Mouse (Mus musculus) G1E-ER4 (cell line): Measurements from ENCODE around the gene Prkg1. TPM values are rescaled to one million over a fixed set of nuclear protein-coding genes. Genes with fewer than 3 reads are reported as not detected.

ENCODE experiments used
- GATA1 ChIP-seq: IDR thresholded peaks from one replicate; pipeline ENCODE4 v1.8.0; 2012; ENCODE audit warnings: low read length, inconsistent platforms
- polyA plus RNA-seq: library from polyadenylated mRNA; stranded (reverse); fragments of >175 nt; gene quantifications from 2 replicates; pipeline ENCODE4 v1.2.3, GENCODE M21; 2012

Gene Prkg1
- polyA plus RNA-seq, 1 experiment: 0.23 TPM

DNA sequence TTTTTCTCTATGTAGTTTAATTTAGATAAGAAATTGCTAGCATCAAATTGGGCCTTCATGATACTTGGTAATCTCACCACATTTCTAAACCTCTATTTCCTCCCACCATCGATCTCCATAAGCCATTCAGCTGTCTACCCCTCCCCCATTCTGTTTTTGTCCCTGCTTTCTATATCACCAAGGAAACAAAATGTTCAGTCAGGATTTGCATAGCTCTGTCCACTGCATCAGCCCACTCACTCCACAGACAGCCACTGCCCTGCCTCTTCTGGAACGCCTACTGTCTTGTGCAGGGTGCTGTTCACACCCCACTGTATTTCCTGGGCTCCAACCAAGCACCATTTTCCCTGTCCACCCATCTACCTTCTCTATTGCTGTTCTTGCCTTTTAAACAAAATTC lies 874.5 kb downstream of the Prkg1 start:
- TF ChIP-seq GATA1: no peak

GRCm38 (mm10) chr19:30889851-30890250 lies 875.0 kb downstream of the Prkg1 start:
- TF ChIP-seq GATA1: no peak

GRCm38 (mm10) chr19:30861441-30861840 lies 903.4 kb downstream of the Prkg1 start:
- no peak for TF ChIP-seq GATA1

DNA sequence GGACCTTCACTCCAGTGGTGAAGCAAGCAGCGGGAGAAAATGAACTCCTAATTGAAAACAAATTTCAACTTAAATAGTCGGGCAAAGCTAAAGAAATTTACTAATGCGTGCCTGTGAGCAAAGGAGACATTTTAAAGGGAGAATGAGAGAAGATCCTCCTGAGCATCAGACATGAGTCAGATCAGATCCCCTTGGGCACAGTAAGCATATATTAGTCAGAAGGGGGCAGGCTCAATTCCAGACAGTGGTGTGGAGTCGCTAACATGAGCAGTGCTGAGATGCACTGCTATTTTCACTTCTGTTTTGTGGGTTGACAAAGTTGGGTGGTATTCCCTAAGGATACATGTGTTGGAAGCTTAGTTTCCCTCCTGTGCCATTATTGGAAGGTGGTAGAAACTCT lies 913.8 kb downstream of the Prkg1 start:
- TF ChIP-seq GATA1: no peak

- TF ChIP-seq GATA1: no peak
These were observed 919.9 kb downstream of the Prkg1 start for GRCm38 (mm10) chr19:30844916-30845315.

DNA sequence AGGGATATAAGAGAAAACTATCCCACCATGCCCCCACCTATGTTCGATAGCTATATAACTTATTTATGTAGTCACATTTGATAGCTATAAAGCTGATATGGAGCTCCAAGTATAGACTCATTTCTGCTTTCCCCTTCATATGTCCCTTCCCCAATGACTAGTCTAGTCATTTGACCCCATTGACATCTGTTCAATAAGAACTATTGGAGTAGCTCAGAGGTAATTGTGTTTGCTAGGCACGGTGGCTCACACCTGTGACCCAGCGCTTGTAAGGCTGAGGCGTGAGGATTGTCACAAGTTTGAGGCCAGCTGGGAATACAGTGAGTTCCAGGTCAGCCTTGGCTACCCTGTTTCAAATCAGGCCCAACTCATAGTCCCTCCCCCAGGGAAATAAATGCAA lies 921.2 kb downstream of the Prkg1 start:
- TF ChIP-seq GATA1: no peak

- no peak for TF ChIP-seq GATA1
These were observed 921.7 kb downstream of the Prkg1 start for GRCm38 (mm10) chr19:30843052-30843564.

- no peak for TF ChIP-seq GATA1
These were observed 922.2 kb downstream of the Prkg1 start for GRCm38 (mm10) chr19:30842640-30843039.

DNA sequence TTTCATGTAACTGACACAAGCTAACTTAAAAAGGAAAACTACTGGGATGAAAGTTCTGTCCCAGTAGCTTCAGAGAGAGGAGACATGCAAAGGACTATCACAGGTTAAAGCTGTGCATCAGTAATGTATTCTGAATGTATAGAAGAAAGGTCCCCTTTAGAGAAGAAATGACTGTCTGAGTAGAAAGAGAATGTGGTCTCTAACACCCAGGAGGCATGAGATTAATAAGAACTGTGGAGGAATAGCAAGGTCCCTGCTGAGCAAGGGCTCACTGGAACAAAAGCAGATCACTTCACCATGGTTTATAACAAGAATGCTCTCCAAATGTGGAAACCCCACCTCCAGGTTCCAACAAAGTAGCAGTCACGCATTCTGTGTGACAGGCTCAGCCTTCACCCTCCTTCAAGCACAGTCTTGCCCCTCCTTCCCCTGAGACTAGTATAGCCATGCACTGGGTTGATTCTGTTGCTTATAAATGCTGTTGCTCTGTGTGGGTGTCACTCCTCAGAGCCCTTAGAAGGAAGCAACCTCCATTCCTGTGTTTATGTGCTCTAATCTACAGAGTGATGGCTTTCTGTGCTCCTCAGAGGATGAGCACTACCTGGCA lies 931.7 kb downstream of the Prkg1 start:
- TF ChIP-seq GATA1: no peak

GRCm38 (mm10) chr19:30829231-30829775 lies 935.5 kb downstream of the Prkg1 start:
- TF ChIP-seq GATA1: no peak

GRCm38 (mm10) chr19:30827820-30828219 lies 937.0 kb downstream of the Prkg1 start:
- TF ChIP-seq GATA1: no peak

- no peak for TF ChIP-seq GATA1
These were observed 938.7 kb downstream of the Prkg1 start for GRCm38 (mm10) chr19:30826106-30826505.

- TF ChIP-seq GATA1: no peak
These were observed 949.2 kb downstream of the Prkg1 start for GRCm38 (mm10) chr19:30815661-30816060.

GRCm38 (mm10) chr19:30806265-30806664 lies 958.6 kb downstream of the Prkg1 start:
- no peak for TF ChIP-seq GATA1

DNA sequence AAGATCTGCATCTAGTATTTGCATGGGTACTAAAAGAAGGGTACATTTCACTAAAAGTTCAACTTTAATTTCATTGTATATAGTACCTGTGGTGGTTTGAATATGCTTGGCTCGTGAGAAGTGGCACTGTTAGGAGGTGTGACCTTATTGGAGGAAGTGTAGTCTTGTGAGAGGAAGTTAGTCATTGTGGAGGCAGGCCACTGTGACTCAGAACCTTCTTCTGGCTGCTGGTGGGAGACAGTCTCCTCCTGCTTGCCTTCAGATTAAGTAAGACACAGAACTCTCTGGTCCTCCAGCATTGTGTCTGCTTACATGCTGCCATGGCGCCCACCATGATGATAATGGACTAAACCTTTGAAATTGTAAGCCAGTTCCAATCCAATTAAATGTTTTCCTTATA lies 984.0 kb downstream of the Prkg1 start:
- TF ChIP-seq GATA1: no peak

- TF ChIP-seq GATA1: no peak
These were observed 996.5 kb downstream of the Prkg1 start for GRCm38 (mm10) chr19:30768316-30768715.

DNA sequence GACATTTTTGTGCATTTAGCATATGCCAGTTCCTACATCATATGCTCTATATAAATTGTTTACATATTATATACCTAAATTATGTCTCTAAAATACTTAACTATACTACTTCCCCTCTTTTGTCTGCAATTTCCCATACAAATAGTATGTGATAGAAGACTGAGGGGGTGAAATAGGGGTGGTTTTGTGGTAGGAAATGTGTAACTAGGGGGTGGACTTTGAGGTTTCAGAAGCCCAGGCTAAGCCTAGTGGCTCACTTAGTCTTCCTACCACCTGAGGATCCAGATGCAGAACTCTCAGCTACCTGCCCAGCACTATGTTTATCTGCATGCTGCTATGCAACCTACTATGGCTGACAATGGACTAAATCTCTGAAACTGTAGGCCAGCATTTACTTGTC lies 1020.4 kb downstream of the Prkg1 start:
- TF ChIP-seq GATA1: no peak

- TF ChIP-seq GATA1: no peak
These were observed 1065.7 kb downstream of the Prkg1 start for GRCm38 (mm10) chr19:30699130-30699529.

DNA sequence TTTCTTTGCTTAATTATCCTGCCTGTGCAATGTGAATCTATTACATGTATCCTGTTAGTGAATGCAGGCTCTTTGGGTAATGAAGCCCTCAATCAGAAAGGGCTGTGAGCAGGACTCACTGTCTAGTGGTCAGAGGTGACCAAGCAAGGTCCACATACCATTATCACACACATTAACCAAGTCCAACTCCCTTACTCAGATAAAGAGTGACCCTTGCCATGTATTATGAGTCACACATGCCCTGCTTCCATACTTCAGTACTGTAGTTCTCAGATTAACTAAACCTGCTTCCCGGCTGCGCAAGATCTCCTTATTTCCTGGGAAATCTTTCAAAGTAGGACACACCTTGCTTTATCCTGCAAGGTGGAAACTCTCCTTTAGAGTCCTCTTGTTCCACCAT lies 1073.6 kb downstream of the Prkg1 start:
- TF ChIP-seq GATA1: no peak
